Mouse (Mus musculus) embryo, embryonic 10 days (tissue): Measurements from ENCODE around the gene Nova2.

Experiments
- DNase-seq: peaks from one replicate; pipeline ENCODE4 v3.0.0-alpha.2; 2015; ENCODE audit warnings: low spot score

The Nova2 gene

DNA sequence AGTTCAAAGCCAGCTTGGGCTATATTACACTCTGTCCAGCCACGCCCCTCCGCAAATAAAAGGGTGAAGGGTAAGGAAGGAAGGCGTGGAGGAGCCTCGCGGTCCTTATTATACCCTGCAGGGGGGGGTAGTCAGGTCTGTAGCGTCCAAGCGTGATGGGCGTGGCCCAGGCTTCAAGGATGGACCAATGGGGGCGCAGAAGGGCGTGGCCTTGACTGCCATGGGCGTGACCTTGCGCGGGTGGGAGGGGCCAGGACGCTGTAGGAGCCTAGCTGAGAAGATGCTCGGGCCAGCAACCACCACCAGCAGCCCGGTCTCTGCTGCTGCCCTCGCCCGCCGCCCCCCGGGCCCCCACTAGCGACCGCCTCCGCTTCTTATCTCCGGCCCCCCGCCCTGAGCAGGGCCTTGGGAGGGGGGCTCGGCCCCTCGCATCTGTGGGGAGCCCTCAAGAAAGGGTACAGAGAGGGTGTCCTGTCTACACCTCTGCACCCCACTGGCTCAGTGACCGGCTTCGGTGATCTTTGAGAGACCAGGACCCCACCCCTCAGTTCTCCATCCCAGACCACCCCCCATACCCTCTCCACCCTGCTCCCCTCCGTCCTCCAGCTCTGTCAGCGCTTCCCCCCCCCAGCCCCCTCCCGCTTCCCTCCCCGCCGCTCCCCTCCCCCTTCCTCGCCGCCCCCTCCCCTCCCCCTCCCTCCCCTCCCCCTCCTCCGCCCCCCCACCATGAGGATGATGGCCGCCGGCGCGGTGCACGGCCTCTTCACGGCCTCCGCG, at the start of gene Nova2:
TSS of gene Nova2 (plus strand) at position 727 of the 777 bp plus-strand sequence.
- peak; percentile 98 for DNase-seq

DNA sequence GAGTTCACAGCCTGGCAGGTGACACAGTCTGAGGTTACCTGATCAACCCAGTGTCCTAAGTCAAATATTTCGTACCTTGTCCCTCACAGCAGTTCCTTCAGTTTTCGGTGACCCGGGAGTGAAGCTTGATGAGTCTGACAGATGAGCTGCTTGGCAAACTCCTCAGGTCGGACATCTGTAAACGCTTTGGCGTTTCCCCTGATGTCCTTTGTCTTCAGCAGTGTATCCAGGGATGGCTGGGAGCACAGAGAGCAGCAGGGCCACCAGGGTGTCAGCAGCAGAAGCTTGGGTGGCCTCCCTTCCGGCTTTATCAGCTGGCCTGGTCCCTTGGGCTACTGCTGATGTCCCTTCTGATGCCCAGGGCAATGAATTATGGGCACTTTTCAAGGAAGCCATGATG, 47.0 kb upstream of the Nova2 start:
- no peak for DNase-seq

DNA sequence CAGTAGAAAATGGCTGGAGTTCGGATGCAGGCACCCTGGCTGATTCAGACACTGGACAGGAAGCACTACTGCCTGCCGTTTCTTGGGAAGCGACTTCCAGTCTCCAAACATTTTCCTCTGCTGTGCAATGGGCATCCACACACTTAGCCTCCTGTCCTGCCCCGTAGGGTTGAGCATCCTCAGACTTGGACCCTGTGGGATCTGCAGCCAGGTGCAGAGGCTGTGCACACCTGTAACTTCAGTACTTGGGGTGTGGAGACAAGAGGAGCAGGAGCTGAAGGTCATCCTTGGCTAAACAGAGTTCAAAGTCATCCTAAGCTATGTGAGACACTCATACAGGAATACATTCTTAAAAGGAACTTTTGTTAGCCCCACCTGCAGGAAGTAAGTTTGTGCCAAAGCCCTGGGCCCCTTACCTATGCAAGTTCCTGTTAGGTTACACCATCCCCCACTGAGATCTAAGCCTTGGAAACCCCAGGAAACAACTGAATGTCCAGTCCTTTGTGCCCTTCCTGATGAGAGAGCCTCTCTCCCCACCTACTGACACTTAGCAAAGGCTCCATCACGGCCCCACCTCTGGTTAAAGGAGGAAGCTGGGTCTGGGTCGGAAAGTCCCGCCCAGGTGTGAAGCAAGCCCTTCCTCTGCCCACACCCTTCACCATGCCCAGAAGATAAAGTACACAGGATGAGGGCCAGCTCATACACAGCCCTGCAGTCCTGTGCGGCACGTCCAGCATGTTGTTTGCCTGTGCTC, 41.5 kb upstream of the Nova2 start:
- DNase-seq, result no peak

DNA sequence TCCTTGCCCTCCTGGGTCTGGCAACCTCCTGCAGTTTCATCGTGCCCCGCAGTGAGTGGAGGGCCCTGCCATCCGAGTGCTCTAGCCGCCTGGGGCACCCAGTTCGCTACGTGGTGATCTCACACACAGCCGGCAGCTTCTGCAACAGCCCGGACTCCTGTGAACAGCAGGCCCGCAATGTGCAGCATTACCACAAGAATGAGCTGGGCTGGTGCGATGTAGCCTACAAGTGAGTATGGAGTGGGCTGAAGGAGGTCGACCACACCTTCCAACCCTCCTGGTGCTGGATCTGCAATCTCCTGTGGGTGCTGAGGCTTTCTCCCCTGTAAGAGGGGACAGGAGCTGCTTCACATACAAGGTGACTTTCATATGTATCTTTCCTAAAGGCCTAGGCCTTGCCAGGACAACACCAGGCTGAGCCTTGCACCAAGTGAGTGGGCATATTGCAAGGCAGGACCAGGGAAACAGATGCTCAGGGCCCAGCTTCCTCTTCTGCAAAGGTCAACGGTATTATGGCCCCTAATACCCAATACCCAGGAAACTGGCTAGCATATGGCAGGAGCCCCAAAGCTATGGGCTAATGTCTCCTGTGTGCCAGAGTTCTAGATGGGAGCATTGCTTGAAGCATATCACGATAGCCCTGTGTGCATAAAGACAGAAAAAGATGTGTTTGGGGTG, 40.8 kb upstream of the Nova2 start:
- no peak for DNase-seq

DNA sequence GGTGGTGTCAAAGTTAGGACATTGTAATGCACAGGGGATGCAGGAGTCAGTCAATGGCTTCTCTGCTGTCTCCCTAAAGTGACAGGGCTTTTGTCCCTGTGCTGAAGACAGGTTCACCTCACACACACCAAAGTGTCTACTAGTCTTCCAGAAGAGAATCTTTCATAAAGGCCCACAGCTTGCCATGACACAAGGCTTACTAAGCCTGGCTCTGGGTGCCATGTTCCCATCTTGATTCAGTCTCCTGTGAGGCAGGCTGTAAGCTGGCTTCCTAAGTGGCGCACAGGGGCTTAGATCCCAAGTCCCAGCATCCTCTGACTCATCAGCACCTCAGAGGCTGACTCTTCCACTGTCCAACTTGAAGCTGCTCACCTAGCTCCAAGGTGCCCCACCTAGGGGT, 38.7 kb upstream of the Nova2 start:
- no peak for DNase-seq

DNA sequence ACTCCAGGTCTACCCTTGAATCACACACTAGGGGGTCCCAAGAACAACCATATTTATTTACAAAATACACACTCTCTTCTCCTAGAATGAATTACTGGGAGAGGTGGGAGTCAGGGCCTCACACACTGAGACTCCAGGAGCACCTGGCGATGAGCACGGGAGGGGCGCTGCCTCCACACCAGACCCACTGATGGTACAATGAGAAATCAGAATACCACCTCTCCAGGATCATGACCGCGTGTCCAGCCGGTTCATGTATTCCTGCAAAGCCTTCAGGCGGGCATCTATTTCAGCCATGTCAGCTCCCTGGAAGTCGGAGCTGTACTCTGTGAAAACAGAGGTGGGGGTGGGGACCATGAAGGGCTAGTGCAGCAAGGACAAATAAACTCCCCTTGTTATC, 34.8 kb upstream of the Nova2 start:
- DNase-seq, result no peak

DNA sequence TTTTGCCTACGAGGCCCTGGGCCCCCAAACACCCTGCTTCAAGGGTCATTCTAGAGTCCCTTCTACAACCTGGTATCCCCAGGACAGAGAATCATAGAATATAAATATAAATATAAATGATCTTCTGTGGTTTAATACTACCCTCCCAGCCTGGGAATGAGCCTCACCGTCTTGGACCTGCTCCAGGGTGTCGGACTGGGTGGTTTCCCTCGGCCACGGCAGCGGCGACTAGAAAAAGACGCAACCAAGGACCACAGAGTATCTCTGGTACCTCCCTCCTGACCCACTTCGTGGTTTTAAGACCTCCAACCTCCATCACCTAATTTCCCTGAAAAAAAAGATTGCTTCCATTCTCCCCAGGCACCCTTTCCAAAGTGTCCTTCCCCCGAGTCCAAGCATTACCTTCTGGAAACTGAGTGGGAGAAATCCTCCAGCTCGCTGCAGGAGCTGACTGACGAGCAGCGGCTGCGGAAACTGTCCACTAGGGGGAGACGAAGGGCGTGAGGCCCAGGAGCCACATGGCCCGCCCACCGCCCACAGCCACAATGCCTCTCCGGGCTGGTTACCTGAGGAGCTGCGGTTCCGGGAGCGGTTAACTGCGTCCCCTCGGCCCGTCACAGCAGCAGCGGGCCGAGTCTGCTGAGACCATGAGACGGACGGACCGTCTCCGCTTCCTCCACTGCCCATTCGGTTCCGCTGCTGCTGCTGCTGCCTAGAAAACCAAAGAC, 33.7 kb upstream of the Nova2 start:
- DNase-seq, result peak; percentile 96

DNA sequence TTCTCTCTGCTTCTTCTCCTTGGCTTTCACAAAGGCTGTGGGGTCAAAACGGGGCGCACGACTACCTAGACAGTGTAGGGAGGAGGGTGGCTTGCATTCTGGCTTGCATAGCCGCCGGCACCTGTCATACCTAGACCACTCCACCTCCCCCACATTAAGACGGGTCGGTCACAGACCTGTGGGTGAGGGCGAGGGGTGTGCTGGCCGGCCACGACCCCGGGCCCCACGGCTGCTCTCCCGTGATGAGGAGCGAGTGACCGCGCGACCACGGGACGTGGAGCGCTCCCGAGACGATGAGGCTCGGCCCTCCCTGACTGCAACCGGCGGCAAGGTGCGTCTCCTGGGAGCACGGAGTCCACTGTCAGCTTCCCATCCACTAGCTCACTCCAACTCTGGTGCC, 32.7 kb upstream of the Nova2 start:
- no peak for DNase-seq

DNA sequence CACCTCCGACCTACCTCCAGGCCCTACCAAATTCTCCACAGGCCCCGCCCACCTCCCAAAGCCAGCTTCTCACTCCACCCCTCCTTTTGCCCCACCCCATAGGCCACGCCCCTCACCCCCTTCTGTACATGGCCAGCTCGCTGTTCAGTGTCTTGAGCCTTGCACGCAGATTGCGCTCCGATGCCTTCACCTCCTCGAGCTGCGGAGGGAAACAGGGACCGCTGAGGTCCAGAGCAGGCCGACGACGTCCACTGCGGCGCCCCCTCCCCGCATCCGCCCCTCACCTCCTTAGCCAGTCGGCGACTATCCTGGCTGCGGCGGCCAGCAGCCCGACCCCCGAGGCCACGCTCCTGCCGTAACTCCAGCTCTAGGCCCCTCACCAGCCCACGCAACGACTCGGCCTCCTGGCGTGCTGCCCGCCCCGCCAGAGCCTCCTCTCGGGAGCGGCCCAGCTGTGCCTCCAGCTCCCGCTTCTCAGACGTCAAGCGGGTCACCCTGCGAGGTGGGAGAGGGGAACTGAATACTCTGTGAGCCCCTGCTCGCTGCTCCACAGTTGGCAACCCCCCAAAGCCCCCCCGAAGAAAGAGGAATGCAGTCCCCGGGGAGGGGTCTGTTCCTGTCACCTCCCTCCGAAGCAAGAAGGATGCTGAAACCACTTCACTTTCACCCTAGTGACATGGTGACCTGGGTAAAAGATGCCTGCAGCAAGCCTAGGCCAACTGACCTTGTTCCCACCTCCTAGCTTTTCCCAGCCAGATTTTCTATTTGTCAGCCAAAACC, 31.8 kb upstream of the Nova2 start:
- DNase-seq, result peak; percentile 69

DNA sequence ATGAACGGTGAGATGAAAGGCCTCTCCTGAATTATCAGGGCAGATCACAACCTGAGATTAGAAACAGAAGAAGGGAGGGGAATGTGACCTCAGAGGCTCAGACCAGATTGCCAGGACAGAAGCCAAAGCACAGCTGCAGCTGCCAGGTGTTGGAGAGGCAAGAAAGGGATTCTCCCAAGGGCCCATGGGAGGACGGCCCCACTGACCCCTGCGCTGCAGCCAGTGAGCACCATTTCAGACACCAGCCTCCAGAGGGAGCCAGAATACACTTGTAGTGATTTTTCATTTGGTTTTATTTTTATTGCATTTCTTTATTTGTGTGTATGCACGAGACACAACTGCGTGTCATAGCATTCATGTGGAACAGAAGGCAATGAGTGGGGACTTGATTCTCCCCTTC, 29.2 kb upstream of the Nova2 start:
- peak; percentile 66 for DNase-seq

DNA sequence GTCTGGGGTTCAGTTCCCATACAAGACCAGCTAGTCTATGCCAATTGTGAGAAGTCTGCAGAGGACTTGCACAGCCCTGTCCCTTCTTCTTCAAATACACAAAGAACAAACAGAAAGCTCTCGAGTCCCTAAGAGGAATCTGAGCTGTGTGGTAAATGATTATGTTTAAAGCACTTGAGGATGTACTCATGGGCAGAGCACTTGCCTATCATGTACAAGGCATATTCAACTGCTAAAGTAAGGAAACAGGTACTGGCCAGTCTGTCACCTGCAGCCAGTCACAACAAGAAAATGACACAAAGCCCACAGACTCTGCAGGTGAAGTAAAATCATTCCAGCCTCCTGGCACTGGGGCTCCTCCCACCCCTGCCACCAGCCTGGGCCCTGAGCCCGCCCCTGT, 25.2 kb upstream of the Nova2 start:
- no peak for DNase-seq

DNA sequence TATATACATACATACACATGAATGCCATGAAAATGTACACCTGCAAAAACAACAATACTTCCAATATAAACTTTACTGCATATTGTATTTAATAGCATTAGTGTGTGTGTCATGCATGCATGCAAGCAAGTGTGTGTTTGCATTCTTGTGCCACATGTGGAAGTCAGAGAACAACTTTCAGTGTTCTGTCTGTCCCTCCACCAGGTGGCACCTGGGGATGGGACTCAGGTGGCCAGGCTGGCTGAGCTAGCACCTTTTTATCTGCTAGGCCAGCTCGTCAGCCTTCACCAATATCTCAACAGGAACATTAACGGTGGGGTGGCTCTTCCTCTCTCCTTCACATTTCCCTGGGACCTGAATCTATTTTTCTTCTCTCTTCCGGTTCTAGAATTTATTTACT, 23.2 kb upstream of the Nova2 start:
- DNase-seq, result no peak

DNA sequence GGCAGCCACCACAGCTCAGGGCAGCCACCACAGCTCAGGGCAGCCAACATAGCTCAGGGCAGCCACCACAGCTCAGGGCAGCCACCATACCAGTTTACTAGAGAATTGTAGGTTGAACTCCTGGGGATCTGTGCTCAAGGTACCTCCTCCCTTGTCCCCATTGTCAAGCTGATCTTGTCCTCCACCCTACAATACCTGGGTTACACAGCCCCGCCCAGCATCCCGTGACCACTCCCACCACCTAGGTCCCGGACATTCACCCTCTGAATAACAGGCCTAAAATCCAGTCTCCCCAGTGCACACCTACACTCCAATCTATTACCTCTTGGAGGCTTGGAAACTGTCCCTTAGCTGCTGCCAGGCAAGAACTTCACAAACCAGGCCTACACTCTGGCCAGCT, 20.7 kb upstream of the Nova2 start:
- no peak for DNase-seq

DNA sequence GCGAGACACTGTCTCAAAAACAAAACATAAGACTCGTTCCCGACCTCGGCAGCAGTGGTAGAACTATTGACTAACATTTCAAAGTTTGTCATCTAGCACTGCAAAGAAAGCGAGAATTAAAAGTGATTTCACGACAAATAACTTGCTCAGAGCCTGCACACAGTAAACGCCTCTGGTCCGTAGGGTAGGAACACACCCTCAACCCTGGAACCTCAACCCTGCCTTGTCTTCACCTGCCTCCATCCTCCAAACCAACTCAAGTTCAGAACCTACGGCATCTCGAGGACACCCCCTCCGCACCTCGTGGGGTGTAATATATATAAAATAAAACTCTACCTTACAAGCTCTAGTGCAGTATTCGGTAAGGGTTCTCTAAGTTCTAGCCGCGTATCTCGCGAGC, 15.9 kb upstream of the Nova2 start:
- DNase-seq, result no peak

DNA sequence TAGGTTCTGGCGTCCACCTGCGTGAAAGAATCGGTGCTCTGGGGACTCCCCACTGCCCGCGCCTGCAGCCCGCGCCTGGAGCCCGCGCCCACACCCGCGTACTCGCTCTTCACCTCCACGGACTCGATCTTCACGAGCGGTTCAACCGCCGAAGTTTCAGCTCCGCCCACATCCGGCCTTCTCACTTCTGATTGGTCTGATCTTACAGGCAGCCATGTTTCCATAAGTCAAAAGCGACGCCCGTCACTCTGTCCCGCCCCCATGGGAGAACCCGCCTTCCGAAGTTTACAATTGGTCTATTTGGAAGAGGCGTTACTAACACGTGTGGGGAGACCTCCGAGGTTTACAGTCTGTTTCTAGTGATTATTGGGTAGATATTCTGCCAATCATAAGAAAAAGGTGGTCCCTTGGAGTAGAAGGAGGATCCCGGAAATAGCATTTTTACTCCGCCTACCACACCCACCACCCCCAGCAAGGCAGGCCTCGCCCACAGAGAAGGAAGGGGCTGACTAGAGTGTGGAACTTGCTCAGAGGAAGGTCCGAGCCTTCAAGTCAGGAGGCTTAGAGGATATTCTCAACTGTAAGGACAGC, 15.4 kb upstream of the Nova2 start, which contains the start of gene Ccdc61:
TSS of gene Ccdc61 (minus strand) at position 175 of the 591 bp plus-strand sequence.
- peak; percentile 96 for DNase-seq

DNA sequence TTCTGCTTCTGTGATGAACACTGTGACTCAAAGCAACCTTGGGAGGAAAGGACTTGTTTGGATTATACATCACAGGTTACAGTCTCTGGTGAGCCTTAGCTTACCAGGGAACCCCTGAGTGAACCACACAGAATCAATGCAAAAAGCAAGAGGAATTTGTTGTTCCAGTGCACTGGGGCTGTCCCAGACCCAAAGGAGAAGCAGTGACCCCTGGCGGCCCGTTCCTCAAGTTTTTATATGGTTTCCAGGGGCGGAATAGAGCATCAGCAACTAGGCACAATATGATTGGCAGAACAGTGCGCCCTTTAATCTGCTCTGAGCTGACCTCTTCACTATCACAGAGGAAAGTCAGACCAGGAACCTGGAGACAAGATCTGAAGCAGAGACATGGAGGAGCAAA, 9.4 kb upstream of the Nova2 start:
- DNase-seq, result no peak

DNA sequence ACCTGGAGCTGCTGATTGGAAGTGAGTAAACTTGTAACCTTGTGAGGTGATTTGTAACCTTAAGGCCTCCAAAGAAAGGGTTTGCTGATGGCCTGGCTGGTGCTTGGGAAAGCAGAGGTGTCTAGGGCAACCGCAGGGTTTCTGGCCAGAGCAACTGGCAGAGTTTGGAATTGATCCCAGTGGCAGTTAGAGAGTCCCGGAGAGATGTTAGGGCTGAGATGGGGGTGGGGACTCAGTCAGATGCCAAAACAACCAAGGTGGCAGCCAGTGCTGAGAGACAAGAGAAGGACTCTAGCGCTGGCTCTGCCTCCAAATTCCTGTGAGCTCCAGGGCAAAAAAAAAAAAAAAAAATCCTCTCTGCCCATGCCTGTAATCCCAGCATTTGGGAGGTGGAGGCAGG, 7.8 kb upstream of the Nova2 start:
- DNase-seq, result no peak

DNA sequence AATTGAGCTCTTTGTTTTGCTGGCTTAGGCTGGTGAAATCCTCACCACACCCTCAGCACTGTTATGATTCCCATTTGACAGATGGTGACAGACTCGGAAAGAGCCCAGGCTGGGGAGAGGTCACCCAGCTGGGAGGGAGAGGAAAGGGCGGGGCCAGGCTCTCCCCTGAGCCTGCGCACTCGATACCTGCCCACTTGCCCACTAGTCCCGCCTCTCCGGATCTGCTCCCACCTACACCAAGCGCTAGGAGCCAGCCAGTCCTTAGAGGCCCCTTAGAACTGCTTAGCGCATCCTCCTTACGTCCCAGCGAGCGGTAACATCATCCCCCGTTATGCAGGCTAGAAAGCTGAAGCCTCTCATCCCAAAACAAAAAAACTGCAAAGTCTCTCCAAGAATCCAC, 4.6 kb upstream of the Nova2 start:
- peak; percentile 73 for DNase-seq

DNA sequence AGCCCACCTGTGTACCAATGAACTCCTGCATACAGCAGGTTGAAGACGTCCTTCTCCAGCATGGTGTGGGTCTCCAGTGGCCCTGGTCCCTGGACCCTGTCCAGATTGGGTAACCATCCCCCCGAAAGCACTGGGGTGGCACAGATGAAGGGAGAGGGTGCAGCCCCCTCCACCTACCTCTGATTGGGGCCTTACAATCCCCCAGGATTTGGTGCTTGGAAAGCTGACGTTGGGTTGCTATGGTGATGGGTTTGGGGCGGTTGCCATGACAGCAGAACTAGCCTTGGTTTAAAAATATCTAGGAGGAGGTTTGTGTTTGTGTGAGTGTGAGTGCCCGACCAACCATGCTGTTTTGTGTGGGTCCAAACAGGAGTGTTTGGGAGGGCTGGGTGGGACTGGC, 2.9 kb upstream of the Nova2 start:
- peak; percentile 39 for DNase-seq

DNA sequence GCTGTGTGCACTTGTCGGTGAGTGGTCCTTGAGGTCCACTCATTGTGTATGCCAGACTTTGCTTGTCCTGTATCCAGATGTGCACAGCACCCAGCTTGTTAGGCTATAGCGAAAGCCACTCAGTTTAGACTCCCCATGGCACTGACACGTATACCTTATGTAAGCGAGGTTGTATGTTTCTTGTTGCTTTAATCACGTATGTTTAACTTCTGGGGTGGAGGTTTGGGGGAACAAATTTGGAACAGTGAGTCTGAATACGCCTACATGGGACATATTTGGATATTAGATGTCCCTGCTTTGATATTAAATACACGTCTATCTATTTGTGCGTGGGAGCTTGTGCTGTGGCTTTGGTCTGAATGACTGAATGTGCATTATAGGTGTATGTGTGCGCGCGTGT, 2.4 kb upstream of the Nova2 start:
- no peak for DNase-seq

DNA sequence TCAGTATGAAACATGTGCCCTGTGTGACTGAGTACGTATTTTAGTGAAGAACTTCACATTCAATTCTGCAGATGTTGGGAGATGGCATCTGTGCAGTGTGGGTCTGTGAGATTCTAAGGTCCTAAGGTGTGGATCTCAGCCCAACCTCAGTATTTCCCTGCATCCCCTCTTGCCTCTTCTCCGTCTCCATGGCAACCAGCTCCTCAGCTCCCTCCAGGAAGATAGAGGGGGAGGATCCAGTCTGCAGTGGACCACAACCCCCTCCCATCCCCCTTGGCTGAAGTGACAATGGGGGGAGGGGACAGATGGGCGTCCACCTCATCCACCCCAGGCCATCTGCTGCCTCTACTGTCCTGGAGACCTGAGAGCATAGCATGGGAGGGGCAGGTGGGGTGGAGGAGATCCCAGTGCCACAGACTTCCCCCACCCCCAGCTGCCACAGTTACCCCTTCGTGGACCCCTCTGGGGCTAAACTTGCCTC, 1.9 kb upstream of the Nova2 start:
- peak; percentile 69 for DNase-seq
